Mouse (Mus musculus): Measurements from ENCODE around the gene Gm26558.

Gene Gm26558

GRCm38 (mm10) chr2:70661715-70662495, at the start of gene Gm26558:
Gm26558 (minus strand) TSS chr2:70662108.
- in situ Hi-C loops (cut with MboI, MseI) = no loop called here

GRCm38 (mm10) chr2:70710878-70711277, 49.0 kb upstream of the Gm26558 start:
- in situ Hi-C loops (cut with MboI, MseI) = no loop called here

- in situ Hi-C loops (cut with MboI, MseI) = no loop called here
These were observed 48.3 kb upstream of the Gm26558 start for GRCm38 (mm10) chr2:70710236-70710635.

- in situ Hi-C loops (cut with MboI, MseI) = no loop called here
These were observed 47.2 kb upstream of the Gm26558 start for GRCm38 (mm10) chr2:70708986-70709730.

GRCm38 (mm10) chr2:70702403-70702802, 40.5 kb upstream of the Gm26558 start:
- in situ Hi-C loops (cut with MboI, MseI) = no loop called here

GRCm38 (mm10) chr2:70701571-70701970, 39.7 kb upstream of the Gm26558 start:
- in situ Hi-C loops (cut with MboI, MseI) = no loop called here

- in situ Hi-C loops (cut with MboI, MseI) = no loop called here
These were observed 38.9 kb upstream of the Gm26558 start for GRCm38 (mm10) chr2:70700851-70701250.

GRCm38 (mm10) chr2:70695712-70696111, 33.8 kb upstream of the Gm26558 start:
- in situ Hi-C loops (cut with MboI, MseI) = no loop called here

GRCm38 (mm10) chr2:70690195-70690594, 28.3 kb upstream of the Gm26558 start:
- in situ Hi-C loops (cut with MboI, MseI) = no loop called here

GRCm38 (mm10) chr2:70688454-70689078, 26.7 kb upstream of the Gm26558 start:
- in situ Hi-C loops (cut with MboI, MseI) = no loop called here

- in situ Hi-C loops (cut with MboI, MseI) = no loop called here
These were observed 20.4 kb upstream of the Gm26558 start for GRCm38 (mm10) chr2:70682324-70682723.

- in situ Hi-C loops (cut with MboI, MseI) = no loop called here
These were observed 11.7 kb upstream of the Gm26558 start for GRCm38 (mm10) chr2:70673445-70674126.

- in situ Hi-C loops (cut with MboI, MseI) = no loop called here
These were observed 10.6 kb upstream of the Gm26558 start for GRCm38 (mm10) chr2:70672476-70672875.

GRCm38 (mm10) chr2:70669896-70670295, 8.0 kb upstream of the Gm26558 start:
- in situ Hi-C loops (cut with MboI, MseI) = no loop called here

GRCm38 (mm10) chr2:70669241-70669640, 7.3 kb upstream of the Gm26558 start:
- in situ Hi-C loops (cut with MboI, MseI) = no loop called here

GRCm38 (mm10) chr2:70667016-70667415, 5.1 kb upstream of the Gm26558 start:
- in situ Hi-C loops (cut with MboI, MseI) = no loop called here

- in situ Hi-C loops (cut with MboI, MseI) = no loop called here
These were observed 1.9 kb upstream of the Gm26558 start for GRCm38 (mm10) chr2:70663764-70664163.

- in situ Hi-C loops (cut with MboI, MseI) = no loop called here
These were observed 807 bp downstream of the Gm26558 start, which contains the start of gene Gorasp2 for GRCm38 (mm10) chr2:70660887-70661714. Gorasp2 (plus strand) TSS chr2:70661576.

- in situ Hi-C loops (cut with MboI, MseI) = no loop called here
These were observed 4.8 kb downstream of the Gm26558 start for GRCm38 (mm10) chr2:70657083-70657482.

- in situ Hi-C loops (cut with MboI, MseI) = no loop called here
These were observed 10.1 kb downstream of the Gm26558 start for GRCm38 (mm10) chr2:70651820-70652219.

- in situ Hi-C loops (cut with MboI, MseI) = no loop called here
These were observed 12.4 kb downstream of the Gm26558 start for GRCm38 (mm10) chr2:70649471-70649870.
